Mouse (Mus musculus): ENCODE measurements around the gene Tex26.

DNA sequence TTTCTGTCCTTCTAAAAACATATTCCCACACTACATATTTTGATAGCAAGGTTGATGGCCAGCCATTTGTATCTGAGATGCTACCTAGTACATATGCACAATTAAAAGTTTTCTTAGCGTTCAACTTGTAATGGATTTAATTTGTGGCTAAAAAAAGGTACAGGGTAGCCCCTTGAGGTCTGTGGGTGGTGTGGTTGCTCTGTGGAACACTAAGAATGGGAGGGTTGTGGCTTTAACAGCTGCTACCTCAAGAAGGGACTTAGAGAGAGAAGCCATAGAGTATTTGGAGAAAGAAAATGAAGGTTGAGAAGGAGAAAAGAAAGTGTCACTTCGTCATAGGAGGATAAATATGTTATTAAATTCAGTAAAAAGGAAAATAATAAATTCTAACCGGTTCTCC, 8.5 kb upstream of the Tex26 start:
- no peak for TF ChIP-seq CTCF (IDR thresholded peaks at IDR 0.05; ENCODE audit: borderline replicate concordance, insufficient read depth, low read depth, low read length)
- TF ChIP-seq POLR2A (IDR thresholded peaks at IDR 0.05; ENCODE audit: borderline replicate concordance, insufficient read depth, low read length): no peak
